Mouse (Mus musculus): ENCODE data around the gene Arhgef11.
"Not testable (repeated sequence)": the region's sequence is repeated elsewhere in the genome, so short reads cannot be mapped to it uniquely, and the experiment has no call there.

The Arhgef11 gene

GRCm38 (mm10) chr3:87616957-87617810 is at the start of gene Arhgef11:
Gene Arhgef11 (plus strand): TSS chr3:87617559.
- peak; percentile 78 for DNase-seq (ENCODE audit: low read depth, low spot score)

GRCm38 (mm10) chr3:87568681-87569080 is 48.7 kb upstream of the Arhgef11 start:
- DNase-seq (ENCODE audit: low read depth, low spot score): no peak
- H3K36me3 ChIP-seq (ENCODE audit: control insufficient read depth, insufficient read depth, low read length, poor library complexity, severe bottlenecking): no peaks in the 10 kb centered on the region
- H3K27me3 ChIP-seq (ENCODE audit: control insufficient read depth, insufficient read depth, low read length, poor library complexity, severe bottlenecking): no peaks in the 10 kb centered on the region

More at GRCm38 (mm10) chr3:87616957-87617810, at the start of gene Arhgef11:
- no peaks in the 10 kb centered on the region for H3K27me3 ChIP-seq (ENCODE audit: control insufficient read depth, insufficient read depth, low read length, poor library complexity, severe bottlenecking)
- H3K36me3 ChIP-seq (ENCODE audit: control insufficient read depth, insufficient read depth, low read length, poor library complexity, severe bottlenecking): no peaks in the 10 kb centered on the region

GRCm38 (mm10) chr3:87575766-87576165 is 41.6 kb upstream of the Arhgef11 start:
- peak; percentile 28 for DNase-seq (ENCODE audit: low read depth, low spot score)
- no peaks in the 10 kb centered on the region for H3K36me3 ChIP-seq (ENCODE audit: control insufficient read depth, insufficient read depth, low read length, poor library complexity, severe bottlenecking)
- no peaks in the 10 kb centered on the region for H3K27me3 ChIP-seq (ENCODE audit: control insufficient read depth, insufficient read depth, low read length, poor library complexity, severe bottlenecking)

GRCm38 (mm10) chr3:87582259-87582658 is 35.1 kb upstream of the Arhgef11 start:
- H3K27me3 ChIP-seq (ENCODE audit: control insufficient read depth, insufficient read depth, low read length, poor library complexity, severe bottlenecking): no peaks in the 10 kb centered on the region
- DNase-seq (ENCODE audit: low read depth, low spot score): no peak

GRCm38 (mm10) chr3:87593793-87594192 is 23.6 kb upstream of the Arhgef11 start:
- Histone ChIP-seq H3K27me3 (ENCODE audit: control insufficient read depth, insufficient read depth, low read length, poor library complexity, severe bottlenecking) (no peaks in the 10 kb centered on the region), H3K36me3 (ENCODE audit: control insufficient read depth, insufficient read depth, low read length, poor library complexity, severe bottlenecking) (no peaks in the 10 kb centered on the region)

More at GRCm38 (mm10) chr3:87582259-87582658, 35.1 kb upstream of the Arhgef11 start:
- no peaks in the 10 kb centered on the region for H3K36me3 ChIP-seq (ENCODE audit: control insufficient read depth, insufficient read depth, low read length, poor library complexity, severe bottlenecking)

GRCm38 (mm10) chr3:87595328-87595727 is 22.0 kb upstream of the Arhgef11 start:
- not testable (repeated sequence) for H3K27me3 ChIP-seq (ENCODE audit: control insufficient read depth, insufficient read depth, low read length, poor library complexity, severe bottlenecking); H3K36me3 ChIP-seq (ENCODE audit: control insufficient read depth, insufficient read depth, low read length, poor library complexity, severe bottlenecking); DNase-seq (ENCODE audit: low read depth, low spot score)

More at GRCm38 (mm10) chr3:87593793-87594192, 23.6 kb upstream of the Arhgef11 start:
- no peak for DNase-seq (ENCODE audit: low read depth, low spot score)

GRCm38 (mm10) chr3:87601077-87601476 is 16.3 kb upstream of the Arhgef11 start:
- H3K27me3 ChIP-seq (ENCODE audit: control insufficient read depth, insufficient read depth, low read length, poor library complexity, severe bottlenecking); DNase-seq (ENCODE audit: low read depth, low spot score); H3K36me3 ChIP-seq (ENCODE audit: control insufficient read depth, insufficient read depth, low read length, poor library complexity, severe bottlenecking): not testable (repeated sequence)

- peak; percentile 24 for DNase-seq (ENCODE audit: low read depth, low spot score)
- Histone ChIP-seq H3K36me3 (ENCODE audit: control insufficient read depth, insufficient read depth, low read length, poor library complexity, severe bottlenecking) (no peaks in the 10 kb centered on the region), H3K27me3 (ENCODE audit: control insufficient read depth, insufficient read depth, low read length, poor library complexity, severe bottlenecking) (no peaks in the 10 kb centered on the region)
Observed at GRCm38 (mm10) chr3:87616354-87616753, 1.0 kb upstream of the Arhgef11 start.

- no peak for DNase-seq (ENCODE audit: low read depth, low spot score)
- H3K36me3 ChIP-seq (ENCODE audit: control insufficient read depth, insufficient read depth, low read length, poor library complexity, severe bottlenecking): no peaks in the 10 kb centered on the region
- H3K27me3 ChIP-seq (ENCODE audit: control insufficient read depth, insufficient read depth, low read length, poor library complexity, severe bottlenecking): no peaks in the 10 kb centered on the region
Observed at GRCm38 (mm10) chr3:87617811-87618130, 412 bp downstream of the Arhgef11 start.

- no peak for DNase-seq (ENCODE audit: low read depth, low spot score)
- Histone ChIP-seq H3K36me3 (ENCODE audit: control insufficient read depth, insufficient read depth, low read length, poor library complexity, severe bottlenecking) (no peaks in the 10 kb centered on the region), H3K27me3 (ENCODE audit: control insufficient read depth, insufficient read depth, low read length, poor library complexity, severe bottlenecking) (no peaks in the 10 kb centered on the region)
Observed at GRCm38 (mm10) chr3:87618240-87618639, 881 bp downstream of the Arhgef11 start.

- DNase-seq (ENCODE audit: low read depth, low spot score): no peak
- no peaks in the 10 kb centered on the region for H3K36me3 ChIP-seq (ENCODE audit: control insufficient read depth, insufficient read depth, low read length, poor library complexity, severe bottlenecking)
Observed at GRCm38 (mm10) chr3:87618981-87619710, 1.8 kb downstream of the Arhgef11 start.

GRCm38 (mm10) chr3:87620218-87620891 is 3.0 kb downstream of the Arhgef11 start:
- Histone ChIP-seq H3K36me3 (ENCODE audit: control insufficient read depth, insufficient read depth, low read length, poor library complexity, severe bottlenecking) (no peaks in the 10 kb centered on the region), H3K27me3 (ENCODE audit: control insufficient read depth, insufficient read depth, low read length, poor library complexity, severe bottlenecking) (no peaks in the 10 kb centered on the region)
- DNase-seq (ENCODE audit: low read depth, low spot score): no peak

More at GRCm38 (mm10) chr3:87618981-87619710, 1.8 kb downstream of the Arhgef11 start:
- H3K27me3 ChIP-seq (ENCODE audit: control insufficient read depth, insufficient read depth, low read length, poor library complexity, severe bottlenecking): no peaks in the 10 kb centered on the region

GRCm38 (mm10) chr3:87624899-87625298 is 7.5 kb downstream of the Arhgef11 start:
- no peaks in the 10 kb centered on the region for H3K36me3 ChIP-seq (ENCODE audit: control insufficient read depth, insufficient read depth, low read length, poor library complexity, severe bottlenecking)
- no peaks in the 10 kb centered on the region for H3K27me3 ChIP-seq (ENCODE audit: control insufficient read depth, insufficient read depth, low read length, poor library complexity, severe bottlenecking)
- DNase-seq (ENCODE audit: low read depth, low spot score): no peak

GRCm38 (mm10) chr3:87630899-87631298 is 13.5 kb downstream of the Arhgef11 start:
- H3K36me3 ChIP-seq (ENCODE audit: control insufficient read depth, insufficient read depth, low read length, poor library complexity, severe bottlenecking): 0 out of 2 replicates have a peak, but pooled peaks cover 2% of the 10 kb centered on the region
- H3K27me3 ChIP-seq (ENCODE audit: control insufficient read depth, insufficient read depth, low read length, poor library complexity, severe bottlenecking): no peaks in the 10 kb centered on the region
- no peak for DNase-seq (ENCODE audit: low read depth, low spot score)
